Mouse (Mus musculus) bone marrow macrophage, adult 2 months (primary cell): ENCODE data around the gene Exoc3.

Experiments used
- CTCF ChIP-seq: IDR thresholded peaks from 2 replicates; pipeline ENCODE4 v1.5.1; 2012; ENCODE audit warnings: low read depth, mild to moderate bottlenecking, low read length, moderate library complexity
- POLR2A ChIP-seq: IDR thresholded peaks from 2 replicates; pipeline ENCODE4 v1.6.1; 2012; ENCODE audit warnings: mild to moderate bottlenecking, low read depth, low read length, borderline replicate concordance

GRCm38 (mm10) chr13:74140793-74141192, 67.7 kb downstream of the Exoc3 start:
- TF ChIP-seq CTCF (no peak), POLR2A (no peak)
